Mouse (Mus musculus): Measurements from ENCODE around the gene Foxd2. TPM values are rescaled to one million over a fixed set of nuclear protein-coding genes. Genes with fewer than 3 reads are reported as not detected.

The Foxd2 gene
- polyA plus RNA-seq, 1 experiment, result 0.65 TPM

GRCm38 (mm10) chr4:114897853-114898252, 10.8 kb downstream of the Foxd2 start:
- no peak overlapping the region for H3K4me2 ChIP-seq (ENCODE audit: low read depth)
- no peak overlapping the region for H3ac ChIP-seq (ENCODE audit: control insufficient read depth, insufficient read length)
- no peak overlapping the region for H3K4me3 ChIP-seq
- H3K79me2 ChIP-seq (ENCODE audit: control insufficient read depth, insufficient read depth), result no peaks in the 10 kb centered on the region
- H3K36me3 ChIP-seq (ENCODE audit: control insufficient read depth, insufficient read depth), result no peaks in the 10 kb centered on the region
- H3K27me3 ChIP-seq (ENCODE audit: control insufficient read depth, insufficient read depth, insufficient read length), result peaks cover 23% of the 10 kb centered on the region
- no peak for TF ChIP-seq TCF12 (IDR thresholded peaks at IDR 0.05; ENCODE audit: insufficient read depth, poor library complexity, severe bottlenecking)
- TF ChIP-seq SRF (IDR thresholded peaks at IDR 0.05; ENCODE audit: control insufficient read depth, insufficient read length, low read depth), result no peak
- TF ChIP-seq USF1 (IDR thresholded peaks at IDR 0.05; ENCODE audit: low read depth), result no peak
- TF ChIP-seq REST (IDR thresholded peaks at IDR 0.05; ENCODE audit: insufficient read depth, insufficient read length), result no peak
- no peak for TF ChIP-seq POLR2A (IDR thresholded peaks at IDR 0.05; ENCODE audit: insufficient read length, low read depth)

DNA sequence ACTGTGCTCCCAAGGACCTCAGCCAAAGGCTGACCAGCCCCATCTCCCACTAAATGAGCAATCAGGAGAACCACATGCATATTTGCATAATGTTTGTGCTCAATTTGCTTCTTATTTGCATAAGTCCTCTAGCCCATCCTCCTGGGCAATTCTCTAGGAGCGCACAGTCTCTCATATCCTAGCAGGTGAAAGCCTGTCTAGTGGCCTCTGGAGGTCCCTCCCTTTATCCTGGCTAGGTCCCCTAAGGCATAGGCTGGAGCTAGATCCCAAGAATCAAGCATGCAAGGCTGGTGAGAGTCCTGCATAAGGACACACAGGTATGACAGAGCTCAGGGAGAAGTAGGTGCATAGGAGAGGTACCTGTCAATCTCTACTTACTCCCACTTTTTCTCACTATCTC, 26.4 kb downstream of the Foxd2 start:
- TF ChIP-seq MYOD1 (IDR thresholded peaks at IDR 0.05; ENCODE audit: control insufficient read depth in 1 of 3, insufficient read length in 2 of 3, low read depth in 2 of 3), result no peak
- TF ChIP-seq POLR2A (IDR thresholded peaks at IDR 0.05; ENCODE audit: insufficient read length, low read depth), result no peak
- TF ChIP-seq REST (IDR thresholded peaks at IDR 0.05; ENCODE audit: insufficient read depth, insufficient read length), result no peak
- no peak for TF ChIP-seq MYOG (IDR thresholded peaks at IDR 0.05; ENCODE audit: control insufficient read depth in 1 of 3, insufficient read depth in 1 of 3, insufficient read length in 2 of 3, low read depth in 2 of 3)
- no peak for TF ChIP-seq TCF12 (IDR thresholded peaks at IDR 0.05; ENCODE audit: insufficient read depth, poor library complexity, severe bottlenecking)
- no peak for TF ChIP-seq SRF (IDR thresholded peaks at IDR 0.05; ENCODE audit: control insufficient read depth, insufficient read length, low read depth)
- TF ChIP-seq E2F4 (IDR thresholded peaks at IDR 0.05; ENCODE audit: insufficient read depth), result no peak
- TF ChIP-seq USF1 (IDR thresholded peaks at IDR 0.05; ENCODE audit: low read depth), result no peak
- no peak for TF ChIP-seq CEBPB (IDR thresholded peaks at IDR 0.05; ENCODE audit: insufficient read depth, poor library complexity, severe bottlenecking)
- TF ChIP-seq MAX (IDR thresholded peaks at IDR 0.05; ENCODE audit: low read depth), result no peak
- H3K4me3 ChIP-seq, result no peak overlapping the region
- no peaks in the 10 kb centered on the region for H3K36me3 ChIP-seq (ENCODE audit: control insufficient read depth, insufficient read depth)
- H3K4me2 ChIP-seq (ENCODE audit: low read depth), result no peak overlapping the region
- no peaks in the 10 kb centered on the region for H3K79me2 ChIP-seq (ENCODE audit: control insufficient read depth, insufficient read depth)
- H3ac ChIP-seq (ENCODE audit: control insufficient read depth, insufficient read length), result no peak overlapping the region
- no peaks in the 10 kb centered on the region for H3K27me3 ChIP-seq (ENCODE audit: control insufficient read depth, insufficient read depth, insufficient read length)

DNA sequence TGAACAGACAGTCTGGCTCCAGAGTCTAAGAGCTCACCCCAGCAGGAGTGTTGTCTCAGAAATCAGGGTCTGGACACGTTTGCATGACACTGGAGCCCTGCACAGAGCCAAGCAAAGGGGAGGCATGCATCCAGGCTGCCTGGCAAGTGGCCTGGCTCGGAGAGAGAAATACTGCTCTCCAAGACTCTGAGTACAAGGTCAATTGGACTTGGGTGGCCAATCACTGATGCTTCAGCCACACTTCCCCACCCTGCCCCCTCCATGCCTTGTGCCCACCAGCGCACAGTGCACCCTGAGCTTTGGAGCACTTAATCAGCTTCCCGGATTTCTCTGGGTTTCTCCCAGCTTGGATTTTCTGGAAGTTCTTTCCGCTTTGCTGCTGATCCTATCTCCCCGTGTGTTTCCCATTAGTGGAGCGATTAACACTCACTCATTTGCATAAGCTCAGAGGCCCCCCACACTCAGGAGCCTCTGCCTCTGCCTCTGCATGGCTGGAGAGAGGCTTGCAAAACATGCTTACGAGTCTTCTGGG, 32.2 kb downstream of the Foxd2 start:
- H3K4me3 ChIP-seq, result no peak overlapping the region
- no peak overlapping the region for H3K4me2 ChIP-seq (ENCODE audit: low read depth)
- no peak overlapping the region for H3ac ChIP-seq (ENCODE audit: control insufficient read depth, insufficient read length)
- H3K27me3 ChIP-seq (ENCODE audit: control insufficient read depth, insufficient read depth, insufficient read length), result no peaks in the 10 kb centered on the region
- TF ChIP-seq TCF12 (IDR thresholded peaks at IDR 0.05; ENCODE audit: insufficient read depth, poor library complexity, severe bottlenecking), result no peak
- no peak for TF ChIP-seq TCF3 (IDR thresholded peaks at IDR 0.05; ENCODE audit: insufficient read length, low read depth)
- TF ChIP-seq SRF (IDR thresholded peaks at IDR 0.05; ENCODE audit: control insufficient read depth, insufficient read length, low read depth), result no peak
- TF ChIP-seq MYOG (IDR thresholded peaks at IDR 0.05; ENCODE audit: control insufficient read depth in 1 of 3, insufficient read depth in 1 of 3, insufficient read length in 2 of 3, low read depth in 2 of 3), result no peak
- TF ChIP-seq POLR2AphosphoS2 (IDR thresholded peaks at IDR 0.05; ENCODE audit: insufficient read length, low read depth), result no peak
- TF ChIP-seq REST (IDR thresholded peaks at IDR 0.05; ENCODE audit: insufficient read depth, insufficient read length), result no peak
- no peak for TF ChIP-seq USF1 (IDR thresholded peaks at IDR 0.05; ENCODE audit: low read depth)
- TF ChIP-seq CEBPB (IDR thresholded peaks at IDR 0.05; ENCODE audit: insufficient read depth, poor library complexity, severe bottlenecking), result no peak
- no peak for TF ChIP-seq POLR2A (IDR thresholded peaks at IDR 0.05; ENCODE audit: insufficient read length, low read depth)
- no peak for TF ChIP-seq MAX (IDR thresholded peaks at IDR 0.05; ENCODE audit: low read depth)
- TF ChIP-seq E2F4 (IDR thresholded peaks at IDR 0.05; ENCODE audit: insufficient read depth), result no peak
- TF ChIP-seq MYOD1 (IDR thresholded peaks at IDR 0.05; ENCODE audit: control insufficient read depth in 1 of 3, insufficient read length in 2 of 3, low read depth in 2 of 3), result no peak
- no peaks in the 10 kb centered on the region for H3K36me3 ChIP-seq (ENCODE audit: control insufficient read depth, insufficient read depth)
- no peaks in the 10 kb centered on the region for H3K79me2 ChIP-seq (ENCODE audit: control insufficient read depth, insufficient read depth)

GRCm38 (mm10) chr4:114869765-114870490, 38.7 kb downstream of the Foxd2 start:
- no peak overlapping the region for H3K4me2 ChIP-seq (ENCODE audit: low read depth)
- H3ac ChIP-seq (ENCODE audit: control insufficient read depth, insufficient read length), result no peak overlapping the region
- no peaks in the 10 kb centered on the region for H3K36me3 ChIP-seq (ENCODE audit: control insufficient read depth, insufficient read depth)
- H3K4me3 ChIP-seq, result no peak overlapping the region
- H3K27me3 ChIP-seq (ENCODE audit: control insufficient read depth, insufficient read depth, insufficient read length), result no peaks in the 10 kb centered on the region
- H3K79me2 ChIP-seq (ENCODE audit: control insufficient read depth, insufficient read depth), result no peaks in the 10 kb centered on the region
- TF ChIP-seq MYOD1 (IDR thresholded peaks at IDR 0.05; ENCODE audit: control insufficient read depth in 1 of 3, insufficient read length in 2 of 3, low read depth in 2 of 3), result no peak
- no peak for TF ChIP-seq MAX (IDR thresholded peaks at IDR 0.05; ENCODE audit: low read depth)
- no peak for TF ChIP-seq REST (IDR thresholded peaks at IDR 0.05; ENCODE audit: insufficient read depth, insufficient read length)
- TF ChIP-seq E2F4 (IDR thresholded peaks at IDR 0.05; ENCODE audit: insufficient read depth), result no peak
- no peak for TF ChIP-seq POLR2AphosphoS2 (IDR thresholded peaks at IDR 0.05; ENCODE audit: insufficient read length, low read depth)
- no peak for TF ChIP-seq TCF12 (IDR thresholded peaks at IDR 0.05; ENCODE audit: insufficient read depth, poor library complexity, severe bottlenecking)
- no peak for TF ChIP-seq MYOG (IDR thresholded peaks at IDR 0.05; ENCODE audit: control insufficient read depth in 1 of 3, insufficient read depth in 1 of 3, insufficient read length in 2 of 3, low read depth in 2 of 3)
- TF ChIP-seq SRF (IDR thresholded peaks at IDR 0.05; ENCODE audit: control insufficient read depth, insufficient read length, low read depth), result no peak
- no peak for TF ChIP-seq POLR2A (IDR thresholded peaks at IDR 0.05; ENCODE audit: insufficient read length, low read depth)
- no peak for TF ChIP-seq TCF3 (IDR thresholded peaks at IDR 0.05; ENCODE audit: insufficient read length, low read depth)
- no peak for TF ChIP-seq USF1 (IDR thresholded peaks at IDR 0.05; ENCODE audit: low read depth)

Data from myocyte (in vitro differentiated cells).